Mouse (Mus musculus) heart, postnatal 0 days (tissue): ENCODE data around the gene Clpb.

Source experiments
- CTCF ChIP-seq: IDR thresholded peaks from 2 replicates; pipeline ENCODE4 v1.5.1; 2016; ENCODE audit warnings: antibody characterized with exemption, control low read depth, low read depth
- EP300 ChIP-seq: IDR thresholded peaks from 2 replicates; pipeline ENCODE4 v1.6.1; 2016; ENCODE audit warnings: antibody characterized with exemption, low read depth

DNA sequence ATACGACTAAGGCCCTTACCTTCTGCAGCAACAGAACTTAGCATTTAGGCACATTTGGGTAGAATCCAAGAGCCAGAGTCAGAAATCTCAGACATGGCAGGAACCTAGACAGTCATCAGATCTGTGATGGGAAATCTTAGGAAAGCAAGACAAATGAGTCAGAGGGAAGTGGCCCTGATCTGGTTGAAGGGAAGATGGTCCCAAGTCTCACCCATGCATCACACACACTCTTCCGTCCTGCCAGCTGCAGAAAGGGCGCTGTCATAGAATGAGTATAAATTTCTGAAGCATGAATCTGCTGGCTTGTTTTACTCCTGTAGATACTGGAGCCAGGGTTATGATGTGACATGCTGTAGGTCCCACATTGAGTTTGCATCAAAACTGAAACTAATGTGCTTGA, 88.9 kb downstream of the Clpb start:
- no peak for TF ChIP-seq CTCF
- TF ChIP-seq EP300 = no peak
